Mouse (Mus musculus): ENCODE results near the gene Ntrk3. TPM values are rescaled to one million over a fixed set of nuclear protein-coding genes. Genes with fewer than 3 reads are reported as not detected.

The Ntrk3 gene
- polyA plus RNA-seq, 2 experiments = 5.3 to 15.0 TPM

DNA sequence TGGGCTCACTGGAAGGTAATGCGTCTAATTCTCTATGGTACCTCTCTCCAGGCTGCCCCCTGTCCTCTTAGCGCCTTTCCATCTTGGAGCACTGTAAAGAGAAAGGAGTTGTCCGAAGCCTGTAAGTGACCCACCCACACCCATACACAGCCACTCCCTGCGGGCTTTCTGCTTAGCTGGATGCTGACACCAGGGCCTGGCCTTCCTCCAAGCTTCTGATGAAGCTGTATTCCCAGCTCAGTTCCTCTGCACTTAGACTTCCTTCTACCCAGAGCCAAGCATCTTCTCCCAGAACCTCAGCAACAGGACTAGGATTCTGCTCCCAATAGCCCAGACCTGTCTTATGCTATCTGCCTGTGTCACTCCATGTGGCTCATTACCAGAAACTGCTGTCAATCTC is 114.1 kb downstream of the Ntrk3 start:
- DNase-seq (ENCODE audit: low spot score) = no peak
- TF ChIP-seq POLR2A (IDR thresholded peaks at IDR 0.05; ENCODE audit: borderline replicate concordance, extremely low read depth, insufficient read depth, insufficient read length) = no peak
- H3K9ac ChIP-seq (ENCODE audit: low read depth, low read length, severe bottlenecking) = no peak overlapping the region

GRCm38 (mm10) chr7:78621115-78621514 is 116.7 kb downstream of the Ntrk3 start:
- Histone ChIP-seq H3K4me3 (replicated peaks; ENCODE audit: low read length) (no peak overlapping the region), H3K9me3 (ENCODE audit: control insufficient read depth, low read length) (no peaks in the 10 kb centered on the region), H3K27me3 (ENCODE audit: control insufficient read depth, insufficient read depth, low read length) (no peaks in the 10 kb centered on the region), H3K27ac (replicated peaks; ENCODE audit: low read depth, low read length) (no peak overlapping the region), H3K36me3 (ENCODE audit: control insufficient read depth, insufficient read depth, low read length) (no peaks in the 10 kb centered on the region), H3K4me1 (ENCODE audit: control insufficient read depth, insufficient read depth, low read length) (no peaks in the 10 kb centered on the region), H3K9ac (ENCODE audit: low read depth, low read length, severe bottlenecking) (no peak overlapping the region), H3K4me2 (replicated peaks; ENCODE audit: low read depth, low read length, severe bottlenecking) (no peak overlapping the region)
- ATAC-seq (ENCODE audit: low FRiP score, low read depth) (no peak), DNase-seq (ENCODE audit: low spot score) (no peak)
- TF ChIP-seq POLR2A (IDR thresholded peaks at IDR 0.05; ENCODE audit: borderline replicate concordance, extremely low read depth, insufficient read depth, insufficient read length) = no peak
- whole genome bisulfite sequencing = 41% methylated on average over 4 of the region's 4 CpGs

More for the DNA sequence above, 114.1 kb downstream of the Ntrk3 start:
- Histone ChIP-seq H3K4me1 (ENCODE audit: control insufficient read depth, insufficient read depth, low read length) (no peaks in the 10 kb centered on the region), H3K36me3 (ENCODE audit: control insufficient read depth, insufficient read depth, low read length) (no peaks in the 10 kb centered on the region), H3K27ac (replicated peaks; ENCODE audit: low read depth, low read length) (no peak overlapping the region), H3K27me3 (ENCODE audit: control insufficient read depth, insufficient read depth, low read length) (no peaks in the 10 kb centered on the region), H3K4me2 (replicated peaks; ENCODE audit: low read depth, low read length, severe bottlenecking) (no peak overlapping the region), H3K9me3 (ENCODE audit: control insufficient read depth, low read length) (no peaks in the 10 kb centered on the region), H3K4me3 (replicated peaks; ENCODE audit: low read length) (no peak overlapping the region)
- WGBS = 68% methylated on average over 4 of the region's 4 CpGs
- no peak for ATAC-seq (ENCODE audit: low FRiP score, low read depth)

GRCm38 (mm10) chr7:78619818-78620577 is 117.8 kb downstream of the Ntrk3 start:
- no peak overlapping the region for H3K27ac ChIP-seq (replicated peaks; ENCODE audit: low read depth, low read length)
- H3K27me3 ChIP-seq (ENCODE audit: control insufficient read depth, insufficient read depth, low read length) = no peaks in the 10 kb centered on the region
- no peak overlapping the region for H3K4me2 ChIP-seq (replicated peaks; ENCODE audit: low read depth, low read length, severe bottlenecking)
- H3K36me3 ChIP-seq (ENCODE audit: control insufficient read depth, insufficient read depth, low read length) = no peaks in the 10 kb centered on the region
- no peak overlapping the region for H3K9ac ChIP-seq (ENCODE audit: low read depth, low read length, severe bottlenecking)
- TF ChIP-seq POLR2A (IDR thresholded peaks at IDR 0.05; ENCODE audit: borderline replicate concordance, extremely low read depth, insufficient read depth, insufficient read length) = no peak
- ATAC-seq (ENCODE audit: low FRiP score, low read depth) = no peak
- WGBS = 59% methylated on average over 9 of the region's 9 CpGs
- no peak overlapping the region for H3K4me3 ChIP-seq (replicated peaks; ENCODE audit: low read length)
- H3K4me1 ChIP-seq (ENCODE audit: control insufficient read depth, insufficient read depth, low read length) = no peaks in the 10 kb centered on the region
- no peaks in the 10 kb centered on the region for H3K9me3 ChIP-seq (ENCODE audit: control insufficient read depth, low read length)
- no peak for DNase-seq (ENCODE audit: low spot score)

GRCm38 (mm10) chr7:78605538-78606130 is 132.2 kb downstream of the Ntrk3 start:
- DNase-seq (ENCODE audit: low spot score) = no peak
- no peak overlapping the region for H3K4me2 ChIP-seq (replicated peaks; ENCODE audit: low read depth, low read length, severe bottlenecking)
- H3K4me1 ChIP-seq (ENCODE audit: control insufficient read depth, insufficient read depth, low read length) = no peaks in the 10 kb centered on the region
- H3K9ac ChIP-seq (ENCODE audit: low read depth, low read length, severe bottlenecking) = no peak overlapping the region
- no peak for TF ChIP-seq POLR2A (IDR thresholded peaks at IDR 0.05; ENCODE audit: borderline replicate concordance, extremely low read depth, insufficient read depth, insufficient read length)
- H3K9me3 ChIP-seq (ENCODE audit: control insufficient read depth, low read length) = no peaks in the 10 kb centered on the region
- H3K4me3 ChIP-seq (replicated peaks; ENCODE audit: low read length) = no peak overlapping the region
- ATAC-seq (ENCODE audit: low FRiP score, low read depth) = no peak
- H3K27ac ChIP-seq (replicated peaks; ENCODE audit: low read depth, low read length) = no peak overlapping the region
- no peaks in the 10 kb centered on the region for H3K27me3 ChIP-seq (ENCODE audit: control insufficient read depth, insufficient read depth, low read length)
- H3K36me3 ChIP-seq (ENCODE audit: control insufficient read depth, insufficient read depth, low read length) = no peaks in the 10 kb centered on the region
- 27% methylated on average over 5 of the region's 5 CpGs for WGBS

DNA sequence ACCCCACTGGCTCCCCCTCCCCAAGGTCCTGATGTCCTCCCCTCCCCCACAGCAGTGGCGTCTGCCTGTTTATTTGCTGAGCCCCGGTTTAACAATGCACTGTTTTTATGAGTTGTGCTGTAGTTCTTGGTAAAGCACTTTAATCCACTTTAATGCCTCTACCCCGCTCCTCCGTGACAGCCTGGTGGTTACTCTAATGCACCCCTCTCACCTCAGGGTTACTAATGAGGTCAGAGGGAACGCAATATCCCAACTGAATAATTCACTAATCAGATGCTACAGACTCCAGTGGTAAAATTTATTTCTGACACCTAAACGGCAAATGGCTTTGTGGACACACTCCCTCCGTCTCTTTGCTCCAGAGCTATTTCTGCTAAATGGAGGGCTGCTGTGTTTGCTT is 133.9 kb downstream of the Ntrk3 start:
- TF ChIP-seq POLR2A (IDR thresholded peaks at IDR 0.05; ENCODE audit: borderline replicate concordance, extremely low read depth, insufficient read depth, insufficient read length) = no peak
- no peak overlapping the region for H3K9ac ChIP-seq (ENCODE audit: low read depth, low read length, severe bottlenecking)

More for the DNA sequence above, 133.9 kb downstream of the Ntrk3 start:
- no peaks in the 10 kb centered on the region for H3K9me3 ChIP-seq (ENCODE audit: control insufficient read depth, low read length)
- H3K36me3 ChIP-seq (ENCODE audit: control insufficient read depth, insufficient read depth, low read length) = no peaks in the 10 kb centered on the region
- ATAC-seq (ENCODE audit: low FRiP score, low read depth) (no peak), DNase-seq (ENCODE audit: low spot score) (no peak)
- H3K4me1 ChIP-seq (ENCODE audit: control insufficient read depth, insufficient read depth, low read length) = no peaks in the 10 kb centered on the region
- H3K4me2 ChIP-seq (replicated peaks; ENCODE audit: low read depth, low read length, severe bottlenecking) = no peak overlapping the region
- H3K4me3 ChIP-seq (replicated peaks; ENCODE audit: low read length) = no peak overlapping the region
- no peak overlapping the region for H3K27ac ChIP-seq (replicated peaks; ENCODE audit: low read depth, low read length)
- H3K27me3 ChIP-seq (ENCODE audit: control insufficient read depth, insufficient read depth, low read length) = no peaks in the 10 kb centered on the region
- WGBS = 14% methylated on average over 7 of the region's 7 CpGs
